Mouse (Mus musculus): ENCODE results near the gene Tshz3.

Gene Tshz3

DNA sequence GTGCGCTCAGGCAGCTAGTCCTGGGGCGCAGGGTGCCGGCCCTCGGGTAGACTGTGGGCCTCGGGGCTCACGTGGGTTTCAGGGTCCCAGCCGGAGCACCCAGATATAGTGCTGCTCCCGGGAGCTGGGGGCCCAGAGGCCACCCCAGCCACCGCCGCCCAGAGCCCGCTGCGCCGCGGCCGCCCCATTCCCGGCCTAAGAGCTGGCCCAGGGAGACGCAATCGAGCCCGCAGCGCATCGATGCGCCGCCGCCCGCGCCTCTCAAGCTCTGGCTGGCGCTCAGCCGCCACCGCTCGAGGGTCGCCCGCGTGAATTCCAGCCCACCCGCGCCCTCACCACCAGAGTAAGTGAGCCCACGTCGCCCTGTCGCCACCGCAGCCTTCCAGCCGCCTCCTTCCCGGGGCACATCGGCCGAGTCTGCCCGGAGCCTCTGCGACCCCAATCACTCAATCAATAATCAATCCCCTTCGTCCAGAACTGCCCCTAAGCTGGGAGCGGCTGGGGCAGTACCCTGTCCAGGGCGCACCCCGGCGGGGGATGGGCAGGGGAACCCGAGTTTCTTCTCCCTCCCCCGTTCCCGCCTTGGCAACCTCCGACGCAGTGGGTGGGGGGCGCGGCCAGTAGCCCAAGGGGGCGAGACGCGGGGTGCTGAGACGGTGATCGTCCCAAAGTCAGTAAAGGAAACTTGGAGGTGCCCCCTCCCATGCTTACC lies 1.4 kb upstream of the Tshz3 start:
- DNase-seq (ENCODE audit: low spot score in 2 of 2) = peak; percentile 46 to 49

GRCm38 (mm10) chr7:36697118-36697855 lies 631 bp upstream of the Tshz3 start:
- DNase-seq (ENCODE audit: low spot score in 2 of 2) = no peak

DNA sequence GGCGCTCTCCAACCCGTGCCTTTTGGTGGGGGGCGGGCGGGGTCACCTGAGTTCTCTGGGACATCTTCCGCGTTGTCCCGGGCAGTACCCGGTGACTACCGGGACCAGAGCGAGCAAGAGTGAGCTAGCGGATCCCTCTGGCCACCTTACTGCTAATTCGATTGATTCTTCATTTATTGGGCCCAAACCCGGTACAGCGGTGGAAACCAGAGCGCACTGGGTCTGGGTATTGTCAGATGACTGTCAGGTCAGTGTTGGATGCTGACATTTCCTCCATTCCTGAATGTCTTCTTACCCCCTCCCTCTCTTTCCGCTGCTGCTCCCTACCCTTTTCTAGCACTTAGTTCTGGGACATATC lies 650 bp downstream of the Tshz3 start:
- DNase-seq (ENCODE audit: low spot score in 2 of 2) = no peak

GRCm38 (mm10) chr7:36699001-36699987 lies 1.4 kb downstream of the Tshz3 start:
- DNase-seq (ENCODE audit: low spot score in 2 of 2) = no peak

DNA sequence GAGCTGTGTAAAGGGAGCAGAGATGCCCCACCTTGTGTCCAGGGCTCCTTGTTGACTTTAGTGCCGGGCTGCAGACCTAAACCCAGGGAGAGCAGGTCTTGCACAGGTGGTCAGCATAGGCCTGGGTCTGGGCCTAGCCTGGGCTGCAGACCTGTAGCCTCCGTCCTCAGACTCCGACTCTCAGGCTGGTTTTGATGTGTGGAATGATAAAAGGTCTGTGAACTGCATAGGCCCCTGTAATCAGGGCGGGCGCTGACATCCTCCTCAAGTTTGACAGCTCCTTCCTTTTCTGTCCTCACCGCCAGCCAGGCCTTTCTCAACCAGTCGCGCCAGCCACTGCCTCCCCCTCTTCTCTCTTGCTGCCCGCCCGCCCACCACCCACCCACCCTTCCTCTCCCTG lies 8.7 kb downstream of the Tshz3 start:
- no peak for DNase-seq (ENCODE audit: low spot score in 2 of 2)

GRCm38 (mm10) chr7:36707266-36707665 lies 9.3 kb downstream of the Tshz3 start:
- no peak for DNase-seq (ENCODE audit: low spot score in 2 of 2)

GRCm38 (mm10) chr7:36707681-36708350 lies 9.9 kb downstream of the Tshz3 start:
- DNase-seq (ENCODE audit: low spot score in 2 of 2) = no peak

- no peak for DNase-seq (ENCODE audit: low spot score in 2 of 2)
These were observed 10.9 kb downstream of the Tshz3 start for GRCm38 (mm10) chr7:36708823-36709222.

DNA sequence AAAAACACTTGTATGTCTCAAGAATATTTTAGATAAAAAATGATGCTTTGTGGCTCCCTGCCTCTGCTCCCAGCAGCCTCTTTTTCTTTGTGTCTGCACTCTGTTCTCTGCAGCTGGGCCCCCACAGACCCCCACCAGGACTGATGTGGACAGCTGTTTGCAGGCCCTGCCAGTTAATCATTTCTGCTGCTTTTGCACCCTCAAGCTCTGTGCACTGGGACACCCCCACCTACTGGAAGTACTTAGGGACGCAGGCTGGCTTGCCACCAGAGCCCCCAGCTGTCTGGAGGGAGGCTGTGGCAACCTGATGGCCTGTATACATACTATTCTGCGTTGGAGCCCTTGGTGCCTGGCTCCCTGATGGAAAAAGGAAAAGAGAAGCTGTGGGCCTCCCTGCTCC lies 11.3 kb downstream of the Tshz3 start:
- no peak for DNase-seq (ENCODE audit: low spot score in 2 of 2)

- no peak for DNase-seq (ENCODE audit: low spot score in 2 of 2)
These were observed 12.1 kb downstream of the Tshz3 start for GRCm38 (mm10) chr7:36709974-36710373.

- DNase-seq (ENCODE audit: low spot score in 2 of 2) = no peak
These were observed 12.5 kb downstream of the Tshz3 start for GRCm38 (mm10) chr7:36710387-36710786.

GRCm38 (mm10) chr7:36711766-36712165 lies 13.8 kb downstream of the Tshz3 start:
- DNase-seq (ENCODE audit: low spot score in 2 of 2) = peak in 1 of 2 experiments; percentile 41

GRCm38 (mm10) chr7:36714323-36714722 lies 16.4 kb downstream of the Tshz3 start:
- no peak for DNase-seq (ENCODE audit: low spot score in 2 of 2)

DNA sequence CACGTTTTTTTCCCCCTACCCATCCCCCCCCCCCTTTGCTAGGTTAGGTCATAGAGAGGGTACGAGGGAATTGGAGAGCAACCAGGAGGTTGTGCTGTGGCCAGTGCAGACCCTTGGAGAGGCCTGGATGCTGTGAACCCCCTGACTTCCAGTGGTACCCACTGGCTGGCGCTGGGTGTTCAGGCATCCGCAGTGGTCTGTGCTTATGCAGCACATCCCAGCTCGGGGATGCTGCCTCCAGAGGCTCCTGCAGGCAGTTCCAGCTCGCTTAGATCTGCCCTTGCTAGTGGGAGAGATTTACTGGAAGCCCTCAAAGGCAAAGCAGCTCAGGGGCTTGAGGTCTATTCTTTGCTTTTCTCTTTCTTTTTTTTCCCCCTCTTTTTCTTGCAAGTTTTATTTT lies 19.3 kb downstream of the Tshz3 start:
- no peak for DNase-seq (ENCODE audit: low spot score in 2 of 2)

DNA sequence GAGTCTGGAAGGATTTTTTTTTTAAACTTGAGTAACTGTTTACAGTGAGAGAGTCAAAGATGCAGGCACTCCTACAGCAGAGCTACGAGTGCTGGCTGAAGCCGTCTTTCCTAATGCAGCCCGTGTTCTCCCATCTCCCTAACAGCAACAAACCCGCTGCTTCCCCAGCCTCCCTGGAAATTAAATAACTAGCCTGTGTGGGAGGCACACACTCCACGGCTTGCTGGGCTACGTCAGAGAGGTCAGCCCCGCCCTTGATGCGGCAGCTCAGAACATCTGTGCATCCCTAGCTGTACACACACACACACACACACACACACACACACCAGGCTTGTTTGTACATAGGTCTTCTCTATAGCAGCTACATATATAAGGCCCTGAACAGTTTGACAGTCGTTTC lies 22.9 kb downstream of the Tshz3 start:
- no peak for DNase-seq (ENCODE audit: low spot score in 2 of 2)

DNA sequence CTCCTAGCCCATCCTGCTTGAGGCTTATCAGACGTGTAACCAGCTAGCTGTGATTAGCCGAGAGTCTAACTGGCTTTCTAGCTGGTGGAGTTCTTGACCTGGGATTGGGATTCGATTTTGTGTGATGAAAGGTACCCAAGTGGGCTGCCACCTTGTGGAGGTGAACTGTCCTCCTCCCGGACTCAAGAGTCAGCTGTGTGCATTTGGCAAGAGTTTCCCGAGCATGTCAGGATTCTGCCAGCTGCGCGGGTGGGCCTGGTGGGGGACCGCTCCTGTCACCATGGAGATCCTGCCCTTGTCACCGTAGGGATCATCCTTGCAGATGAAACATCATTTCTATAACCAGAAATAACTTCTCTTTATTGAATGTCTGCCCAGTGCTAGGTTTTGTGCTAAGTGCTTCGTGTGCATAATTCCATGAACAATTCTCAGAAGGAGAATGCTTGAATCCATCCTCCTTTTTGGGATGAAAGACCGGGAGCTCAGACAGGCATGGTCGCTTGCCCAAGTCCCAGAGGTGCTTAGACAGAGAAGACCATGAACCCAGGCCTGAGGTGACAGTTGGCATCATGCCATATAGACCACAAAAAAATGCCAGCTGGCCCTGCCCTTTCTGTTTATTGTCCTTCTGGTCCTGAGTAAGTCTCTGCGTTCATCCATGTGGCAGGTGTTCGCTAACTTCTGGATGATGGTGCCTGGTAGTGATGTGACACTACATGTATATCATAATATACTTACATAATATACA lies 38.6 kb downstream of the Tshz3 start:
- DNase-seq (ENCODE audit: low spot score in 2 of 2) = no peak

GRCm38 (mm10) chr7:36751480-36751879 lies 53.6 kb downstream of the Tshz3 start:
- DNase-seq (ENCODE audit: low spot score in 2 of 2) = no peak

- no peak for DNase-seq (ENCODE audit: low spot score in 2 of 2)
These were observed 69.7 kb downstream of the Tshz3 start for GRCm38 (mm10) chr7:36767501-36768092.

GRCm38 (mm10) chr7:36773086-36773485 lies 75.2 kb downstream of the Tshz3 start:
- no peak for DNase-seq (ENCODE audit: low spot score in 2 of 2)

DNA sequence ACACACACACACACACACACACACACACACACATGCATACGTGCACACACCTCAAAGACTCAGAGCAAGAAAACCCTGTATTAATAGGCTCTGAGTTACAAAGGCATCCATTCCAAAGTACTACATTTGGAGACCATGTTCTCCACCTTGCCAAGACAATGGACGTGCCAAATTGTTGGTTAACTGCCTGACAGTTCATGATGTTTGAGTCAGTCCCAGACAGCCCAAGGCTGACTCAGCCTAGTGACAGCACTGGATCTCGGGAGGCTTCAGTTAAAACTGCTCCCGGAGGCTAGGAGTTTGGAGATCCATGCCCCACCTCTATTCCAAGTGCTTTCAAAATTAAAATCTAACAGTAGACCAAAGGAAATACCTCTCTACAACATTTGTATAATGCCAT lies 79.0 kb downstream of the Tshz3 start:
- DNase-seq (ENCODE audit: low spot score in 2 of 2) = no peak

DNA sequence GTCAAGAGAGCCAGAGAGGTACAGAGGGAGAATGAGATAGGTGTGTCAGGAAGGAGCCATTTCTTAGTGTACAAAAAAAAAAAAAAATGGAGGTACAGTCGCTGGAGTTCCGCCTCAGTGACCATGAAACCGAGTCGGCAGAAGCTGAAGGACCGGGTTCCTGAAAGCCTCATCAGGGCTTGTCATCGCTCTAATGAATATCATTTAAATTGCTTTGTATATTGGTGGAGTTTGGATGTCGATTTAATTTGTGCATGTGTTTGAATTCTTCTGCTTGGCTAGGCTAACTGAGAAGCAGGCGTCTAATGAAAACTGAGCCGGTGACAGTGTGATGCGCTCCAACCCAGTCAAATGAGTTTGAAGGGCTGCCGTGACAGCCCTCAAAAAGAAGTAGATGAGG lies 80.5 kb downstream of the Tshz3 start:
- no peak for DNase-seq (ENCODE audit: low spot score in 2 of 2)

Data from right cerebral cortex, postnatal 36 days (tissue).